Mouse (Mus musculus): ENCODE results near the gene Taf13. TPM values are rescaled to one million over a fixed set of nuclear protein-coding genes. Genes with fewer than 3 reads are reported as not detected.
"Not testable (repeated sequence)": the region's sequence is repeated elsewhere in the genome, so short reads cannot be mapped to it uniquely, and the experiment has no call there.

Gene Taf13
- total RNA-seq, 2 experiments from 2014 or later: 16.8 to 20.1 TPM

DNA sequence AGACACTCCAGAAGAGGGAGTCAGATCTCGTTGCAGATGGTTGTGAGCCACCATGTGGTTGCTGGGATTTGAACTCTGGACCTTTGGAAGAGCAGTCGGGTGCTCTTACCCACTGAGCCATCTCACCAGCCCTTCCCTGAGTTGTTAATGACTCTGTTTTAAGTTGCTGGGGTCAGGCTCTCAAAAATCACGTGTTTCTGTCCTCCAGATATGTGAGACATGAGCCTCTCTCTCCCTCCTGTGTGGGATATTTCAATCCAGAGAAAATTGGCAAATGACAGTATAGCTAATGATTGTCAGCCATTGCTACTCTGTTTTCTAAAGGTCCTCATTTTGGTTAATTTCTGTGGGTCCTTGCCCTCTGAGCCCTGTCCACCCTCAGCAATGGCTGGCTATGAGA is 1.9 kb upstream of the Taf13 start:
- intact Hi-C loops (cut with DNase I; ENCODE audit: low total_unique reads); DNase-seq: not testable (repeated sequence)

- no peak for DNase-seq
- intact Hi-C loops (cut with DNase I; ENCODE audit: low total_unique reads): no loop called here
These were observed 685 bp upstream of the Taf13 start for GRCm38 (mm10) chr3:108570813-108571212.

DNA sequence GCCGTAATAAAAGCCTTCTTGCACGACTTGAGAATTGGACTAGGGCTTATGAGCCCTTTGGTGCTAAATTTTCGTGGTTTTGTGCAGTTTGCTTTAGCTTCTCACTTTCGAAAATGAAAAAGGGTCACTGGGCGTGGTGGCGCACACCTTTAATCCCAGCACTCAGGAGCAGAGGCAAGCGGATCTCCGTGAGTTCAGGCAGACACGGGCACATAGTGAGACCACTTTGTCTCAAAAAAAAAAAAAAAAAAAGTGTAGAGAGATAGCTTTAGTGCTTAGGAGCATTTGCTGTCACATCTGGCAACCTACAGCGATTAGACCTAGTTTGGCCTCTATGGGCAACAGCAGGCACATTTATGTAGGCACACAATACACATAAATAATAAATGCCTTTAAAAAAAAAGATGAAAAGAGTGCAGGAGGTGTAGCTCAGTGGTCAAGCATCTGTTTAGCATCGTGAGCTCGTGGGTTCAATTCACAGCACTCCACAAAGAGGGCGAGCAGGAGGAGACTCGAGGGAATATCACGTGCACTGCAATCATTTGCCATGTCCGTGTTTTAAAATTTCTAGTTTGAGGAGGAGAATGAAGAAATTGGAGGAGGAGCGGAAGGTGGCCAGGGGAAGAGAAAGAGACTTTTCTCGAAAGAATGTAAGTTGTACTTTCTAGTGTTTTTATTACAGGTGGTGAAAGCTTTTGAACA is 962 bp downstream of the Taf13 start:
- intact Hi-C loops (cut with DNase I; ENCODE audit: low total_unique reads): no loop called here

DNA sequence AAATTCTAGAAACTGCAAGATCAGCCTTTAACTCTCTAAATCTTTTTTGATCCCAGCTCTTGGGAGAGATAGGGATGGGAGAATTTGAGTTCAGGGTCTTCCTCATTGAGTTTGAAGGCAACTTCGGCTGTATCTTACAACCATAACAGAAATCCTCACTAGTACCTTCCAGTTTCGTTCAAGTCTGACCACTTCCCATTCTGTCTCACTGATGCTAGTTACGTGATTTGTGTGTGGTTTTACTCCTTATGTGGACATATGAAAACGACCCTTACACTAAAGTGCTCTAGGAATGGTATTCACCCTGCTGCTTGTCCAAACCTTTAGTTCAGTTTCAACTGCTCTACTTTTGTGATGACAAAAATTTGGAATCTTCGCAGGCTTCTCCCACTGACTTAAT is 2.5 kb downstream of the Taf13 start:
- DNase-seq: no peak
- intact Hi-C loops (cut with DNase I; ENCODE audit: low total_unique reads): no loop called here

More for the DNA sequence above, 962 bp downstream of the Taf13 start:
- no peak for DNase-seq

- intact Hi-C loops (cut with DNase I; ENCODE audit: low total_unique reads): no loop called here
These were observed 13.1 kb downstream of the Taf13 start for GRCm38 (mm10) chr3:108584580-108584979.

GRCm38 (mm10) chr3:108588446-108588845 is 16.9 kb downstream of the Taf13 start:
- intact Hi-C loops (cut with DNase I; ENCODE audit: low total_unique reads): no loop called here

More at GRCm38 (mm10) chr3:108584580-108584979, 13.1 kb downstream of the Taf13 start:
- DNase-seq: no peak

GRCm38 (mm10) chr3:108590786-108591529 is 19.5 kb downstream of the Taf13 start, which contains the start of gene Wdr47:
TSS of gene Wdr47 (plus strand) at chr3:108591279.
- intact Hi-C loops (cut with DNase I; ENCODE audit: low total_unique reads): no loop called here
- peak; percentile 96 for DNase-seq

More at GRCm38 (mm10) chr3:108588446-108588845, 16.9 kb downstream of the Taf13 start:
- no peak for DNase-seq

DNA sequence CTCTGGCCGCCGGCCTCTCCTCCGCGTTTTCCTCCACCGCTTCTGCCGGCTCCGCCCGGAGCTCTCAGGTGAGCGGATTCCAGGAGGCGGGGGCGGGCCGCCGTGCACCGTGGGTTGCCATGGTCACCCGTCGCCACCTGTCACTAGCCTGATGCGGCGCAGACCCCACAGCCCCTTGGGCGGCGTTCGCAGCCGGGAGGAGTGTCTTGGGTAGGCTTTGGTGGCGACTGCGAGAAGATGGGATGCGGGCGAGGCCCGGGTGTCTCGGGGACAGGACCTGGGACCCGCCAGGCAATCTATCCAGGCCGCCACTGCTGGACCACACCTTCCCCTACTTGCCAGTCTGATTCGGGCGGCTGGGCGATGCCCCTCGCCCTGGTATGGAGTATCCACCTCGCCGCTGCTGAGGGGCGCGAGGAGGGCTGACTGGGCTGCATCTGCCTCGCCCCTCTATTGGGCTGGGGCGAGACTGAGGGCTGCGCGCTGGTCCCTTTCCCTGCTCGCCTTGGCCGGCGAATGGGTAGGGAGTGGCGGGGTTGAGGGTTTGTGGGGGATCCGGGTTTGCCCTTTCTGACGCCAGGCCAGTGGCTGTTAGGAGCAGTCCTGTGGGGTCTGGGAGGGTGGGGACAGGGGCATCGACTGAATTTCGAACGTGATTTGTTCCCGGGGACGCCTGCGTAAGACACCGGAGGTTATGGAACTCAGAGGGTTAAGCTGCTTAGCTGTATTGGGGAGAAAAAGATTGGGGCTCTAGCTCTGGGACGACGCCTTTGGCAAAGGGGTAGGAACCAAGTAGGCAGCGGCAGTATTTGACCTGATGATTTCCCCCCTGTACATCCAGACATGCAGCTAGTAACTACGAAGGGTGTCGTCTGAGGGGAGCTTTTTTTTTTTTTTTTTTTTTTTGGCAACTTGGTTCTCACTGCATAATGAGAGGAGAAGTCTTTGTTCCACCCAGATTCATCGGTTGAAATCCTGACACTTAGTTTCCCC is 20.3 kb downstream of the Taf13 start:
- DNase-seq: no peak
- intact Hi-C loops (cut with DNase I; ENCODE audit: low total_unique reads): no loop called here

GRCm38 (mm10) chr3:108608906-108609305 is 37.4 kb downstream of the Taf13 start:
- no peak for DNase-seq
- intact Hi-C loops (cut with DNase I; ENCODE audit: low total_unique reads): no loop called here

Small RNAs within 50 kb of the gene (microRNA-seq; reads per million reads assigned to microRNA genes)
- gene Gm22860: 0 reads per million in 2 experiments

Other genes with a start within 250 kb of the Taf13 start
- under 1 TPM; 0.27 to 0.35 TPM for gene Mybphl, start 206.8 kb upstream of the Taf13 start, total RNA-seq (2021)
- 1 to 10 TPM in 1 of 2 experiments, under 1 TPM in 1; 0.53 to 1.1 TPM for gene Psrc1, start 187.9 kb upstream of the Taf13 start, total RNA-seq (2021)
- 1 to 10 TPM; 3.1 TPM for gene Celsr2, start 156.1 kb upstream of the Taf13 start, total RNA-seq (2021)
- gene Sars, start 126.5 kb upstream of the Taf13 start, total RNA-seq (2021): 100 to 1,000 TPM; 115 to 120 TPM
- gene 1700013F07Rik, start 37.5 kb upstream of the Taf13 start, total RNA-seq (2021): not detected
- under 1 TPM in 1 of 2 experiments, not detected in 1; 0.07 TPM for gene 5330417C22Rik, start 35.2 kb upstream of the Taf13 start, total RNA-seq (2021)
- 10 to 100 TPM; 17.7 to 19.7 TPM for gene Tmem167b, start 9.2 kb upstream of the Taf13 start, total RNA-seq (2021)
- gene Wdr47, start 19.6 kb downstream of the Taf13 start, total RNA-seq (2021): 1 to 10 TPM; 3.3 to 5.8 TPM
- 10 to 100 TPM; 30.6 to 32.1 TPM for gene Clcc1, start 82.2 kb downstream of the Taf13 start, total RNA-seq (2021)
- 1 to 10 TPM; 5.6 to 7.9 TPM for gene Gpsm2, start 150.6 kb downstream of the Taf13 start, total RNA-seq (2021)
- gene Aknad1, start 168.0 kb downstream of the Taf13 start, total RNA-seq (2021): under 1 TPM in 1 of 2 experiments, not detected in 1; 0.12 TPM